Mouse (Mus musculus) megakaryocyte, adult 5-6 weeks (primary cell): ENCODE data around the gene Vmn1r233. TPM values are rescaled to one million over a fixed set of nuclear protein-coding genes. Genes with fewer than 3 reads are reported as not detected.

Experiments used
- ATAC-seq: 2 replicates; pipeline ENCODE4 v1.8.0; 2016; ENCODE audit warnings: mild to moderate bottlenecking, inconsistent platforms; ENCODE audit not compliant: poor library complexity, severe bottlenecking
- total RNA-seq, 2 experiments: library from RNA; stranded (forward) in 1 of 2; stranded (reverse) in 1 of 2; fragments of 153-499, 151-499 nt in 1 of 2; fragments of 221-1000, 200-1000 nt in 1 of 2; gene quantifications; 2 replicates each; pipeline versions ENCODE4 v1.2.3 to v1.2.4; 2015 to 2017

The Vmn1r233 gene
- total RNA-seq (2015) (not detected in 2 replicates), total RNA-seq (2017) (not detected in 2 replicates)

DNA sequence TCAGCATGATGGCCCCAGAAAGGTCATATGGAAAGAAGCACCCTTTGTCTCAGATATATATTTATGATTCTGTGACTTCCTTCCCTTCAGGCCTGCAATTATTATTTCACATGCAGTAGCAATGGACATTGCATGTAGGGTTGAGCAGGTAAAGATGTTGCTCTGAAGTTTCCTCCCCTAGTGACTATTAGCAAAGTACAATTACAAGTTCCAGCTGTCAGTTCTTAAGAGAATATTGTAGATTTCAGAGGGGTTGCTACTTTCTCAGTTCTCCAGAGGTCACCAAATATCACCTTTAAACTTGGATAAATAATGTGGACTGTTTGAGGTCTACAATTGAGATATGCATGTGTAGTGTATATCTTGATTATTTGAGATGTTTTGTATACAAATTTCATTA is at the start of gene Vmn1r233:
TSS of gene Vmn1r233 (minus strand) at position 101 of the 400 bp plus-strand sequence.
- no peak for ATAC-seq

DNA sequence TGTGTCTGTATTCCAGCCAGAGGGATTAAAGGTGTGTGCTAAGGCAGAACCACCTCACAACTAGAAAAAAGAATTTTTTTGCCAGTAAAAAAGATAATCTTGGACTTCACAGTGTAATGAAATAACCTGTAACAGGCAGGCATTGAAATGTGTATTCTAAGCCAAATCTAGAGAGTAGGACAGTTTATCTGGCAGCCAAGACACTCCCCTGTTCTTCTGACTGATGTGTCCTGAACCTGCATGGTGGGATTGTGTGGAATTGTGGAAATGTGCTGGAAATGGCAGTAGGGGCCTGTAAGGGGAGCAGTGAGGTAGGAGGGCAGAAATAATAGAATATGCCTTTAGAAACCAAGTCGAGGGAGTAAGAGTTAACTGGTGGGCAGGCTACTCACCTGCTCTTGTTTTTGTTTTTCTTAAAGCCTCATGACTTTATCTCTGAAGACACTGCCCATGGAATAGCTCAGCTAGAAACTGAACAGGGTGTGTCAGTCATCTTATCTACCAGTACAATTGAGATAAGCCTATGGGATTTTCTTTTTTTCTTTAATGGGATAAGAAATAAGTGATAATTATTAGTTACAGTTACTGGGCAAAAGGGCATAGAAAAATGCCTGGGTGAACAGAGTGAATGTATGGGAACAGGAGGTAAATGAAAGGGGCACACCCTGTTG is 22.3 kb upstream of the Vmn1r233 start:
- ATAC-seq, result no peak

GRCm38 (mm10) chr17:21009726-21010125 is 13.5 kb upstream of the Vmn1r233 start:
- no peak for ATAC-seq

- peak; percentile 95 for ATAC-seq
Measured at GRCm38 (mm10) chr17:21008382-21009331, 12.4 kb upstream of the Vmn1r233 start, which contains the start of gene Zfp160. Gene Zfp160, plus strand, starts transcription at chr17:21008903.

GRCm38 (mm10) chr17:20993716-20994115 is 2.5 kb downstream of the Vmn1r233 start:
- ATAC-seq, result no peak

GRCm38 (mm10) chr17:20966681-20967080 is 29.6 kb downstream of the Vmn1r233 start:
- no peak for ATAC-seq

- ATAC-seq, result no peak
Measured at GRCm38 (mm10) chr17:20965421-20965820, 30.8 kb downstream of the Vmn1r233 start.

GRCm38 (mm10) chr17:20960386-20960785 is 35.9 kb downstream of the Vmn1r233 start:
- ATAC-seq, result no peak

GRCm38 (mm10) chr17:20946636-20947035 is 49.6 kb downstream of the Vmn1r233 start:
- no peak for ATAC-seq

DNA sequence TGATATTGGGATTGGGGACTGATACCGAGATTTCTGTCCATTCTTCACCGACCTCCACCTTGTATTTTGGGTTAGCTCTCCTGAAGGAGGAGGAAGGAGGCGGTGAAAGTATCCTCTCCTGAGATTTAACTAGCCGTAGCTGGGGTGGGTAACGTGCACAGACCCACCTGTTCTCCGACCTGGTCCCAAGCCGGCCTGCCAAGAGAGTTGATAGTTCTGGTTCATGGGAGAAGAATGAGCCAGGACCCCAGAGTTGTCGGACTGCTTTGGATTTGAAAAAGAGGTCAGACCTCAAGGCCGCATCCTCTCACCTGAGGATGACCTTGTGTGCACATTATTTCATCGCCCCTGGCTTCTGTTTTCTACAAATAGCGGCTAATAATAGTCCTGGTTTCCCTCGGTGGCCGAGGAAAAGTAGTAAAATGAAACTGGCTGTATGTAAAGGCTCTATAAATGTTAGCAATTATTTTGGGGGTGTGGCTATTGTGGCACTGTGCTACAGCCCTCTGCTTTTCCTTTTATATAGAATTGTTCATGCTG is 50.2 kb downstream of the Vmn1r233 start:
- no peak for ATAC-seq

- ATAC-seq, result peak; percentile 83
Measured at GRCm38 (mm10) chr17:20944985-20945891, 51.0 kb downstream of the Vmn1r233 start, which contains the start of gene Ppp2r1a. Gene Ppp2r1a, plus strand, starts transcription at chr17:20945311.

GRCm38 (mm10) chr17:20944226-20944625 is 52.0 kb downstream of the Vmn1r233 start:
- no peak for ATAC-seq

Other genes with a start within 250 kb of the Vmn1r233 start
- not detected in 2 replicates for gene Vmn1r228, start 210.3 kb downstream of the Vmn1r233 start, total RNA-seq (2015)
- not detected in 2 replicates for gene Vmn1r228, start 210.3 kb downstream of the Vmn1r233 start, total RNA-seq (2017)
- not detected in 2 replicates for gene Vmn1r229, start 184.9 kb downstream of the Vmn1r233 start, total RNA-seq (2015)
- not detected in 2 replicates for gene Vmn1r229, start 184.9 kb downstream of the Vmn1r233 start, total RNA-seq (2017)
- not detected in 2 replicates for gene Vmn1r230, start 156.0 kb downstream of the Vmn1r233 start, total RNA-seq (2015)
- not detected in 2 replicates for gene Vmn1r230, start 156.0 kb downstream of the Vmn1r233 start, total RNA-seq (2017)
- not detected in 2 replicates for gene Vmn1r231, start 91.4 kb downstream of the Vmn1r233 start, total RNA-seq (2015)
- gene Vmn1r231, start 91.4 kb downstream of the Vmn1r233 start, total RNA-seq (2017), result not detected in 2 replicates
- not detected in 2 replicates for gene Vmn1r232, start 76.8 kb downstream of the Vmn1r233 start, total RNA-seq (2015)
- not detected in 2 replicates for gene Vmn1r232, start 76.8 kb downstream of the Vmn1r233 start, total RNA-seq (2017)
- 240 and 300 TPM in 2 replicates for gene Ppp2r1a, start 51.2 kb downstream of the Vmn1r233 start, total RNA-seq (2015)
- 141 and 143 TPM in 2 replicates for gene Ppp2r1a, start 51.2 kb downstream of the Vmn1r233 start, total RNA-seq (2017)
- gene Zfp160, start 12.4 kb upstream of the Vmn1r233 start, total RNA-seq (2015), result 12.4 and 14.3 TPM in 2 replicates
- 15.3 and 18.0 TPM in 2 replicates for gene Zfp160, start 12.4 kb upstream of the Vmn1r233 start, total RNA-seq (2017)
- gene Vmn1r234, start 229.6 kb upstream of the Vmn1r233 start, total RNA-seq (2015), result not detected in 2 replicates
- gene Vmn1r234, start 229.6 kb upstream of the Vmn1r233 start, total RNA-seq (2017), result not detected in 2 replicates